Mouse (Mus musculus): Measurements from ENCODE around the gene Cyth4. TPM values are rescaled to one million over a fixed set of nuclear protein-coding genes. Genes with fewer than 3 reads are reported as not detected.

The Cyth4 gene
- 100 to 1,000 TPM; 171 to 199 TPM for total RNA-seq (2023)

DNA sequence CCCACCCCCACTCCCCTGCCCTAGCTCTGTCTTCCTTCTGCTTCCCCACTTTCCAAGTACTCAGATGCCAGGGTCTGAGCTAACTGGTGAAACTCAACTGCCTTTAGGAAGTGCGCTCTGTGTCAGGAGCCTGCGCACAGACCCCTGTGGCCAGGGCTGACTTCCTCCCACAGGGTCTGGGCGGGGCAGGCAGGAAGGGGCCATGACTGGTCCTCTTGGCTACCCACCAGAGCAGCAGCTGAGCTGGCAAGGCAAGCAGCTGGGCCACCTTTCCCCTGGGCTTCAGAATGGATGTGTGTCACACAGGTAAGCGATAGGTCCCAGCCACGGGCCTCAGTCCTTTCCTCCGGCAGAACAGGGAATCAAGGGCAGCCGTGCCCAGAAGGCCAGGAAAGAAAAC lies at the start of gene Cyth4:
Cyth4 (plus strand) TSS at position 134 of the 400 bp plus-strand sequence.

DNA sequence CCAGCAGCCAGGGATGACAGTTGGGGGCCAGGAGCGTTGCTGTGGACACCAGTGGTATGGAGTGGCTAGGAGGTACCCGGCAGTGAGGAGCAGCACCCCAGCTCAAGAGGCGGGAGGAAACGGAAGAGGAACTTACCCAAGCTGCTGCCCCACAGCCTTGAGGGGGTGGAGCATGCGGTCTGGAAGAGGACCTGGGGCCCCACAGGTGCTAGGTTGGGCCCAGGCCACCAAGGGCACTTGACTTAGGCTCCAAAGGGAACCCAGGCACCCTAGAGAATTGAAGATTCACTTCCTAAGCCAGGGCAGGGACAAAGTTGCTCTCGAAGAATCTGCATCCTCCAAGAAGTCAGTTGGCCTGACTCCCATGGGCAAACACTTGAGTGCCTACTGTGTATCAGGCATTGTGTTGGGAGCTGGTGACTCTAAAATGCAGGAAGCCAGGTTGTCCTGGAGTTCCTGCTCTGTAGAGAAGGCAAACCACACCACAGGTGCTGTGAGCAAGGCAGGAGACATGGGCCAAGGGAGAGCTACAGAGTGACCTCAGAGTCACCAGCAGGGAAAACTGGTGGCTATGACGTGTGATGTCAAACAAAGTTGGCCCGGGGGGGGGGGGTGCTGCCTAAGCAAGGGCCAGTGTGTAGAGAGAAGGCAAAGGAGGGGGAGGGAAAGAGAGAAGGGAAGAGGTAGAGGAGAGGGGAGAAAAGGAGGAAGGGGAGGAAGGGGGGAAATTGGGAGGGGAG lies 24.0 kb upstream of the Cyth4 start, which contains the start of gene Rac2:
Rac2 (minus strand) TSS at position 126 of the 740 bp plus-strand sequence.

Other genes starting within 250 kb of the Cyth4 start
- gene Tex33, start 201.1 kb upstream of the Cyth4 start, total RNA-seq (2023), result under 1 TPM in 1 of 2 experiments, not detected in 1; 0.62 TPM
- gene Tst, start 191.1 kb upstream of the Cyth4 start, total RNA-seq (2023), result 10 to 100 TPM; 21.0 to 24.3 TPM
- gene Mpst, start 190.6 kb upstream of the Cyth4 start, total RNA-seq (2023), result 10 to 100 TPM; 31.1 to 35.0 TPM
- 10 to 100 TPM in 1 of 2 experiments, 1 to 10 TPM in 1; 9.1 to 11.2 TPM for gene Kctd17, start 168.5 kb upstream of the Cyth4 start, total RNA-seq (2023)
- not detected for gene Tmprss6, start 128.4 kb upstream of the Cyth4 start, total RNA-seq (2023)
- gene Il2rb, start 101.8 kb upstream of the Cyth4 start, total RNA-seq (2023), result under 1 TPM; 0.49 to 0.89 TPM
- under 1 TPM; 0.82 to 0.95 TPM for gene C1qtnf6, start 65.6 kb upstream of the Cyth4 start, total RNA-seq (2023)
- gene Sstr3, start 52.4 kb upstream of the Cyth4 start, total RNA-seq (2023), result not detected
- 1,000 to 10,000 TPM; 1,469 to 1,484 TPM for gene Rac2, start 24.3 kb upstream of the Cyth4 start, total RNA-seq (2023)
- gene Elfn2, start 121.7 kb downstream of the Cyth4 start, total RNA-seq (2023), result under 1 TPM; 0.09 to 0.40 TPM
- gene Mfng, start 176.4 kb downstream of the Cyth4 start, total RNA-seq (2023), result 10 to 100 TPM; 13.8 to 19.1 TPM
- 10 to 100 TPM; 32.0 to 40.8 TPM for gene Card10, start 206.0 kb downstream of the Cyth4 start, total RNA-seq (2023)
- under 1 TPM in 1 of 2 experiments, not detected in 1; 0.20 TPM for gene Cdc42ep1, start 245.6 kb downstream of the Cyth4 start, total RNA-seq (2023)